Mouse (Mus musculus): Measurements from ENCODE around the gene Mthfd2. TPM values are rescaled to one million over a fixed set of nuclear protein-coding genes. Genes with fewer than 3 reads are reported as not detected.

Mthfd2 gene
- polyA plus RNA-seq, 1 experiment from 2014 or later = 112 TPM

Other genes starting within 250 kb of the Mthfd2 start
- gene Pcgf1, start 248.0 kb downstream of the Mthfd2 start, polyA plus RNA-seq (2016; fragmentation: Nextera tagmentation; extraction: Ambion mirVana) = 20.8 and 23.3 TPM in 2 replicates
- 0.25 and 0.44 TPM in 2 replicates for gene Lbx2, start 239.5 kb downstream of the Mthfd2 start, polyA plus RNA-seq (2016; fragmentation: Nextera tagmentation; extraction: Ambion mirVana)
- gene Ccdc142, start 224.3 kb downstream of the Mthfd2 start, polyA plus RNA-seq (2016; fragmentation: Nextera tagmentation; extraction: Ambion mirVana) = 1.5 and 1.9 TPM in 2 replicates
- gene Gm42688, start 224.3 kb downstream of the Mthfd2 start, polyA plus RNA-seq (2016; fragmentation: Nextera tagmentation; extraction: Ambion mirVana) = 2.3 TPM in 2 replicates
- gene Mrpl53, start 216.9 kb downstream of the Mthfd2 start, polyA plus RNA-seq (2016; fragmentation: Nextera tagmentation; extraction: Ambion mirVana) = 101 and 105 TPM in 2 replicates
- gene Mogs, start 210.4 kb downstream of the Mthfd2 start, polyA plus RNA-seq (2016; fragmentation: Nextera tagmentation; extraction: Ambion mirVana) = 83.5 and 86.9 TPM in 2 replicates
- gene Wbp1, start 204.3 kb downstream of the Mthfd2 start, polyA plus RNA-seq (2016; fragmentation: Nextera tagmentation; extraction: Ambion mirVana) = 35.0 and 37.9 TPM in 2 replicates
- gene Ino80b, start 200.5 kb downstream of the Mthfd2 start, polyA plus RNA-seq (2016; fragmentation: Nextera tagmentation; extraction: Ambion mirVana) = 12.1 and 13.0 TPM in 2 replicates
- gene Rtkn, start 190.4 kb downstream of the Mthfd2 start, polyA plus RNA-seq (2016; fragmentation: Nextera tagmentation; extraction: Ambion mirVana) = 11.8 and 12.6 TPM in 2 replicates
- gene Wdr54, start 169.5 kb downstream of the Mthfd2 start, polyA plus RNA-seq (2016; fragmentation: Nextera tagmentation; extraction: Ambion mirVana) = 0.81 and 1.1 TPM in 2 replicates
- gene 1700003E16Rik, start 169.5 kb downstream of the Mthfd2 start, polyA plus RNA-seq (2016; fragmentation: Nextera tagmentation; extraction: Ambion mirVana) = 0.19 and 0.35 TPM in 2 replicates
- 46.9 and 48.2 TPM in 2 replicates for gene Dctn1, start 160.0 kb downstream of the Mthfd2 start, polyA plus RNA-seq (2016; fragmentation: Nextera tagmentation; extraction: Ambion mirVana)
- 1.2 and 1.3 TPM in 2 replicates for gene Slc4a5, start 106.1 kb downstream of the Mthfd2 start, polyA plus RNA-seq (2016; fragmentation: Nextera tagmentation; extraction: Ambion mirVana)
- gene Mob1a, start 108 bp upstream of the Mthfd2 start, polyA plus RNA-seq (2016; fragmentation: Nextera tagmentation; extraction: Ambion mirVana) = 58.6 and 59.9 TPM in 2 replicates
- gene Bola3, start 23.2 kb upstream of the Mthfd2 start, polyA plus RNA-seq (2016; fragmentation: Nextera tagmentation; extraction: Ambion mirVana) = 314 and 322 TPM in 2 replicates
- gene Tet3, start 133.2 kb upstream of the Mthfd2 start, polyA plus RNA-seq (2016; fragmentation: Nextera tagmentation; extraction: Ambion mirVana) = 12.1 and 14.8 TPM in 2 replicates
- gene Dguok, start 181.1 kb upstream of the Mthfd2 start, polyA plus RNA-seq (2016; fragmentation: Nextera tagmentation; extraction: Ambion mirVana) = 28.2 and 30.4 TPM in 2 replicates
- gene Actg2, start 210.4 kb upstream of the Mthfd2 start, polyA plus RNA-seq (2016; fragmentation: Nextera tagmentation; extraction: Ambion mirVana) = 5.7 and 6.7 TPM in 2 replicates
- 11.7 and 13.4 TPM in 2 replicates for gene Stambp, start 246.8 kb upstream of the Mthfd2 start, polyA plus RNA-seq (2016; fragmentation: Nextera tagmentation; extraction: Ambion mirVana)

Measured in liver, embryonic 12.5 days (tissue).